Mouse (Mus musculus): ENCODE measurements around the gene Gm42420. TPM values are rescaled to one million over a fixed set of nuclear protein-coding genes. Genes with fewer than 3 reads are reported as not detected.

Gene Gm42420
- total and polyA plus RNA-seq, 3 experiments, result 0.66 to 2.6 (median 2.1) TPM

DNA sequence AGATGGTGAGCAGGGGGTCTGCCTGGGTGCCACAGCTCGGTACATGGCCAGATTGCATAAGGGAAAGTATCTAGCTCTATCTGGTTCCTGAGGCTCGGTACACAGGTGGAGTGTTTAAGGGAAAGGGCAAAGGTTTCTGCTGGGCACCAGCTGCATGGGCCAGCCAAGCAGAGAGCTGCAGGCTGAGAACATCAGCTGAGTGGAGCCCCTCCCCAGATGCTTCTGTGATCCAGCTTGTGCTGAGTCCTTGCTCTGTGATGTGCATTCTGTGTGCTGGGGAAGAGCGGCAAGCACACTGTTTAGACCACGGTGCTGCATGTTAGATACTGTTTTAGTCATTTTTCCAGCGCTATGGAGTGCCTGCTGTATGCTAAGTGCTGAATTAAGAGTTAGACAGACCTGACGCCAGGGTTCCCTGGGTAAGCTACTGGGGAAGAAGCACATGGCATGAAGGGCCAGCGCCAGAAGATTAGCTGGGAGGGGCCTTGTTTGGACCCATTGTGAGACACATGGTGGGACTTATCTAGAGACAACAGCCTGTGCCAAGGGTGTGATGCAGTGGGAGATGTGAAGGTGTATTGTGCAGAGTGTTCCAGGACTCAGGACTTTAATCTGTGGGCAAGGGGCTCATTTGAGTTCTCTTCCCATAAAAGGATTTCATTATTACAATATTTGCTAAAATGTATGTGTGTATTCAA, 4.3 kb upstream of the Gm42420 start:
- Histone ChIP-seq H3K4me2 (ENCODE audit: insufficient read depth, low read depth, poor library complexity, severe bottlenecking) (no peak overlapping the region), H3K79me2 (replicated peaks; ENCODE audit: control insufficient read depth, extremely low read depth, insufficient read depth, poor library complexity, severe bottlenecking) (no peaks in the 10 kb centered on the region), H3K27ac (ENCODE audit: insufficient read depth, low read depth) (no peak overlapping the region), H3K9me3 (replicated peaks; ENCODE audit: low read length) (no peaks in the 10 kb centered on the region), H3K9ac (ENCODE audit: insufficient read depth, low read depth) (no peak overlapping the region), H3K27me3 (replicated peaks) (no peaks in the 10 kb centered on the region), H3K36me3 (replicated peaks in 1 of 2; ENCODE audit: control insufficient read depth in 1 of 2, insufficient read depth in 1 of 2, low read length in 1 of 2) (peaks cover 28 to 89% of the 10 kb centered on the region in 2 experiments), H3K4me3 (replicated peaks in 1 of 3; ENCODE audit: low read depth in 2 of 3, low read length in 2 of 3, poor library complexity in 1 of 3) (no peak overlapping the region), H3K4me1 (ENCODE audit: control insufficient read depth in 1 of 2, insufficient read depth in 2 of 2) (peaks cover 0 to 4% of the 10 kb centered on the region in 2 experiments; a peak in 1 of 4 replicates)
- TF ChIP-seq IRF4 (IDR thresholded peaks at IDR 0.05; ENCODE audit: low read depth, low read length) (no peak), RAD21 (IDR thresholded peaks at IDR 0.05; ENCODE audit: low read depth, low read length) (no peak), MEF2A (IDR thresholded peaks at IDR 0.05; ENCODE audit: borderline replicate concordance, low read depth, low read length) (no peak), USF1 (IDR thresholded peaks at IDR 0.05; ENCODE audit: low read depth, low read length) (no peak), BHLHE40 (IDR thresholded peaks at IDR 0.05; ENCODE audit: low read depth, low read length) (no peak), PAX5 (IDR thresholded peaks at IDR 0.05; ENCODE audit: low read length) (no peak), ETS1 (conservative IDR thresholded peaks at IDR 0.05; ENCODE audit: low read depth, low read length) (no peak), TBP (conservative IDR thresholded peaks at IDR 0.05; ENCODE audit: low read depth, low read length) (no peak), KAT2A (IDR thresholded peaks at IDR 0.05; ENCODE audit: insufficient replicate concordance, low read length) (no peak), MAFK (IDR thresholded peaks at IDR 0.05; ENCODE audit: insufficient replicate concordance, low read length) (no peak), POLR2A (IDR thresholded peaks at IDR 0.05; ENCODE audit: low read depth, low read length) (no peak), POLR2AphosphoS2 (IDR thresholded peaks at IDR 0.05; ENCODE audit: low read depth, low read length) (no peak), ELF1 (IDR thresholded peaks at IDR 0.05; ENCODE audit: low read depth, low read length) (no peak), CHD2 (IDR thresholded peaks at IDR 0.05; ENCODE audit: low read length) (no peak), TCF12 (IDR thresholded peaks at IDR 0.05; ENCODE audit: low read depth, low read length) (no peak), E2F4 (IDR thresholded peaks at IDR 0.05; ENCODE audit: insufficient replicate concordance, low read depth, low read length) (no peak), MAX (IDR thresholded peaks at IDR 0.05; ENCODE audit: low read length) (no peak), MYC (IDR thresholded peaks at IDR 0.05; ENCODE audit: low read depth, low read length) (no peak), NELFE (IDR thresholded peaks at IDR 0.05; ENCODE audit: low read depth, low read length) (no peak)
- dilution Hi-C loops (cut with MboI; ENCODE audit: extremely low pct_ligation_motif_present, extremely low pct_unique_long_range_greater_than_20kb, low sequenced_read_pairs), result no loop called here
- in situ Hi-C loops (cut with MboI; ENCODE audit: low pct_ligation_motif_present, low pct_unique_long_range_greater_than_20kb, low sequenced_read_pairs), result no loop called here
- DNase-seq (ENCODE audit: extremely low read depth), result no peak

DNA sequence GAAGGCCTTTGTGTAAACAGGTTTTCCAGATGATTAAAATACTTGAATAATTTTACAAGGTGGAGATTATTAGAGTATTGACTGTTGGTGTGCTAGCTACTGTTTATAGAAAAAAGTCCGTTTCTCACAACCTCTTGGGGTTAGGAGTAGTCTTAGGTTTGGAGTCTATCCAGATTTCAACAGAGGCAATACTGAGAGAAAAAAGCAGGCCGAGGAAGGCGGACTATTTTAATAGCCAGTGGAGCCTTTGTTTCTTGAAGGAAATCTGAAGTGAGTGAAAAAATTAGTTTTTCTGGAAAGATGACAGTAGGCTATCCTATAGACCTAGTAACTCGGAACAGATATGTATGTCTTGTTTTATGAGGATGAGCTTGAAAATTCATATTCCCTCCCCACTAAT, 5.9 kb downstream of the Gm42420 start:
- Histone ChIP-seq H3K9me3 (replicated peaks; ENCODE audit: low read length) (no peaks in the 10 kb centered on the region), H3K27me3 (replicated peaks) (no peaks in the 10 kb centered on the region), H3K4me1 (ENCODE audit: control insufficient read depth in 1 of 2, insufficient read depth in 2 of 2) (peaks cover 4 to 24% of the 10 kb centered on the region in 2 experiments; a peak in 2 of 4 replicates), H3K9ac (ENCODE audit: insufficient read depth, low read depth) (0 out of 2 replicates have a peak overlapping the region, but pooled peaks have one; percentile 79), H3K36me3 (replicated peaks in 1 of 2; ENCODE audit: control insufficient read depth in 1 of 2, insufficient read depth in 1 of 2, low read length in 1 of 2) (peaks cover 5 to 55% of the 10 kb centered on the region in 2 experiments), H3K27ac (ENCODE audit: insufficient read depth, low read depth) (no peak overlapping the region), H3K4me3 (replicated peaks in 1 of 3; ENCODE audit: low read depth in 2 of 3, low read length in 2 of 3, poor library complexity in 1 of 3) (peak overlapping the region; percentile 80 to 93 (median 81)), H3K4me2 (ENCODE audit: insufficient read depth, low read depth, poor library complexity, severe bottlenecking) (peak overlapping the region; percentile 58), H3K79me2 (replicated peaks; ENCODE audit: control insufficient read depth, extremely low read depth, insufficient read depth, poor library complexity, severe bottlenecking) (peaks cover 13% of the 10 kb centered on the region)
- no peak for DNase-seq (ENCODE audit: extremely low read depth)
- in situ Hi-C loops (cut with MboI; ENCODE audit: low pct_ligation_motif_present, low pct_unique_long_range_greater_than_20kb, low sequenced_read_pairs), result no loop called here
- dilution Hi-C loops (cut with MboI; ENCODE audit: extremely low pct_ligation_motif_present, extremely low pct_unique_long_range_greater_than_20kb, low sequenced_read_pairs), result no loop called here
- TF ChIP-seq ZNF384 (IDR thresholded peaks at IDR 0.05; ENCODE audit: low read depth, low read length) (no peak), USF2 (conservative IDR thresholded peaks at IDR 0.05; ENCODE audit: low read depth, low read length) (no peak), MAX (IDR thresholded peaks at IDR 0.05; ENCODE audit: low read length) (no peak), NRF1 (IDR thresholded peaks at IDR 0.05; ENCODE audit: low read depth, low read length) (no peak), ZC3H11A (IDR thresholded peaks at IDR 0.05; ENCODE audit: low read depth, low read length) (no peak), NELFE (IDR thresholded peaks at IDR 0.05; ENCODE audit: low read depth, low read length) (no peak), MEF2A (IDR thresholded peaks at IDR 0.05; ENCODE audit: borderline replicate concordance, low read depth, low read length) (no peak)
